Comparison of ENCODE assay signal across 9 mouse cellular contexts in genomic region chr7:6358937-6359590, GRCm38 (mm10). TPM values are rescaled to one million over a fixed set of nuclear protein-coding genes. Genes with fewer than 3 reads are reported as not detected.
DNase-seq lines count a peak whose midpoint lies in the region; ATAC-seq and TF ChIP-seq lines count a peak whose summit lies in the region.
"Had no signal": no experiment of that assay in that cellular context is flagged by ENCODE, and none has a peak within 500 bp of the region (broad histone marks: within the 10 kb centered on the region; RNA-seq: fewer than 3 reads in every experiment).

No protein-coding gene starts in this region.

- DNase-seq in heart, adult 2 months = no peak
- DNase-seq in 3T3-L1 (ENCODE audit: low read depth, low spot score) (peak; percentile 79), NIH3T3 (ENCODE audit: low read depth) (peak; percentile 89)
- peak; percentile 83 for DNase-seq in embryonic facial prominence, embryonic 11.5 days (ENCODE audit: low spot score)
- DNase-seq in mesoderm, embryonic 11.5 days (ENCODE audit: low read depth, low spot score) = peak; percentile 87
- DNase-seq in right cerebral cortex, postnatal 14 days = no peak
- DNase-seq in adrenal gland, postnatal 4 days (ENCODE audit: low spot score in 2 of 2) = no peak

- TF ChIP-seq EP300 in heart, adult 2 months (IDR thresholded peaks at IDR 0.05; ENCODE audit: insufficient read depth, low read depth, low read length) = no peak

- no peaks in the 10 kb centered on the region for H3K79me2 ChIP-seq in heart, adult 2 months (replicated peaks; ENCODE audit: control insufficient read depth, insufficient read depth, low read length)

- no peak overlapping the region for H3K9ac ChIP-seq in heart, adult 2 months (ENCODE audit: low read depth, low read length)
- H3K9ac ChIP-seq in heart, embryonic 11.5 days (ENCODE audit: low read depth, low read length) = no peak overlapping the region
- no peak overlapping the region for H3K9ac ChIP-seq in embryonic facial prominence, embryonic 11.5 days (replicated peaks; ENCODE audit: low read length)
- H3K9ac ChIP-seq: limb, embryonic 13.5 days had no signal

- intact Hi-C loops in heart, adult 2 months (cut with DNase I) = loop anchor here (1.0 kb wide), 3 partner anchors 71 to 578 kb away; no protein-coding TSS in a partner anchor

- no peak for TF ChIP-seq POLR2A in heart, adult 2 months (IDR thresholded peaks at IDR 0.05; ENCODE audit: insufficient read depth, low read depth, low read length)

- H3K4me1 ChIP-seq in heart, adult 2 months (ENCODE audit: control insufficient read depth, insufficient read depth, low read length) = peaks cover 1% of the 10 kb centered on the region; the same call in 1 of the 2 replicates
- no peaks in the 10 kb centered on the region for H3K4me1 ChIP-seq in heart, embryonic 11.5 days (ENCODE audit: control insufficient read depth, insufficient read depth, low read length)
- no peaks in the 10 kb centered on the region for H3K4me1 ChIP-seq in embryonic facial prominence, embryonic 11.5 days (ENCODE audit: control insufficient read depth, insufficient read depth, low read length)

- no peaks in the 10 kb centered on the region for H3K9me3 ChIP-seq in heart, embryonic 11.5 days (replicated peaks; ENCODE audit: control insufficient read depth, low read length)
- H3K9me3 ChIP-seq in embryonic facial prominence, embryonic 11.5 days (replicated peaks; ENCODE audit: control insufficient read depth, low read length) = no peaks in the 10 kb centered on the region
- H3K9me3 ChIP-seq: limb, embryonic 13.5 days had no signal

- H3K4me2 ChIP-seq in heart, embryonic 11.5 days = no peak overlapping the region
- no peak overlapping the region for H3K4me2 ChIP-seq in embryonic facial prominence, embryonic 11.5 days (ENCODE audit: low read depth, low read length)
- H3K4me2 ChIP-seq: limb, embryonic 13.5 days had no signal

- H3K4me3 ChIP-seq in heart, adult 2 months = no peak overlapping the region
- H3K4me3 ChIP-seq in heart, embryonic 11.5 days (ENCODE audit: low read depth, low read length) = no peak overlapping the region
- no peak overlapping the region for H3K4me3 ChIP-seq in embryonic facial prominence, embryonic 11.5 days (ENCODE audit: low read depth, low read length)
- H3K4me3 ChIP-seq: limb, embryonic 13.5 days had no signal

- 53% methylated on average over 10 of the region's 10 CpGs for WGBS in heart, adult 2 months
- WGBS in heart, embryonic 11.5 days (ENCODE audit: insufficient replicate concordance) = 48% methylated on average over 10 of the region's 10 CpGs
- 51% methylated on average over 10 of the region's 10 CpGs for WGBS in embryonic facial prominence, embryonic 11.5 days

- TF ChIP-seq CTCF in heart, adult 2 months (IDR thresholded peaks at IDR 0.05) = peak; percentile 83

- no peak overlapping the region for H3K27ac ChIP-seq in heart, adult 2 months
- H3K27ac ChIP-seq in heart, embryonic 11.5 days (ENCODE audit: low read depth, low read length) = no peak overlapping the region
- no peak overlapping the region for H3K27ac ChIP-seq in embryonic facial prominence, embryonic 11.5 days (replicated peaks; ENCODE audit: low read depth, low read length)
- H3K27ac ChIP-seq: limb, embryonic 13.5 days had no signal

- H3K36me3 ChIP-seq in heart, adult 2 months (ENCODE audit: control insufficient read depth, insufficient read depth, low read length) = no peaks in the 10 kb centered on the region
- H3K36me3 ChIP-seq in heart, embryonic 11.5 days (ENCODE audit: control insufficient read depth, insufficient read depth, low read length) = no peaks in the 10 kb centered on the region
- H3K36me3 ChIP-seq in embryonic facial prominence, embryonic 11.5 days (replicated peaks; ENCODE audit: control insufficient read depth, insufficient read depth, low read depth, low read length) = no peaks in the 10 kb centered on the region

- no peaks in the 10 kb centered on the region for H3K27me3 ChIP-seq in heart, adult 2 months (ENCODE audit: control insufficient read depth, insufficient read depth, low read length)
- H3K27me3 ChIP-seq in heart, embryonic 11.5 days (ENCODE audit: control insufficient read depth, insufficient read depth, low read length) = no peaks in the 10 kb centered on the region
- no peaks in the 10 kb centered on the region for H3K27me3 ChIP-seq in embryonic facial prominence, embryonic 11.5 days (ENCODE audit: control insufficient read depth, insufficient read depth, low read length)
- H3K27me3 ChIP-seq: limb, embryonic 13.5 days had no signal

- no peak for ATAC-seq in heart, embryonic 11.5 days (replicated peaks; ENCODE audit: insufficient number of reproducible peaks, low FRiP score, low TSS enrichment)
- no peak for ATAC-seq in embryonic facial prominence, embryonic 11.5 days (replicated peaks; ENCODE audit: insufficient number of reproducible peaks, low FRiP score, low TSS enrichment, low read depth)

RNA-seq across cellular contexts. Expression of gene Zfp78, which starts 4.0 kb away (rescaled TPM):
- total RNA-seq in heart, adult 2 months (2021) = 1 to 10 TPM; 1.6 to 3.4 TPM
- polyA plus RNA-seq in heart, adult 2 months (2012; rRNA removed) = 0.49 and 1.5 TPM in 2 replicates
- polyA plus RNA-seq in heart, embryonic 11.5 days (2014; fragmentation: Nextera tagmentation; extraction: Ambion mirVana) = 1.5 and 2.0 TPM in 2 replicates
- 1.9 and 3.0 TPM in 2 replicates for polyA plus RNA-seq in embryonic facial prominence, embryonic 11.5 days (2014; fragmentation: Nextera tagmentation; extraction: Ambion mirVana)
- total RNA-seq in adrenal gland, postnatal 4 days (2021) = 1 to 10 TPM; 3.9 to 4.0 TPM

RNA-seq across cellular contexts. Expression of gene Gm3854, which starts 15.5 kb away (rescaled TPM):
- total RNA-seq in heart, adult 2 months (2021) = under 1 TPM; 0.20 to 0.52 TPM
- 0.08 and 0.12 TPM in 2 replicates for polyA plus RNA-seq in heart, adult 2 months (2012; rRNA removed)
- polyA plus RNA-seq in heart, embryonic 11.5 days (2014; fragmentation: Nextera tagmentation; extraction: Ambion mirVana) = 1.1 and 2.4 TPM in 2 replicates
- 1.4 and 1.6 TPM in 2 replicates for polyA plus RNA-seq in embryonic facial prominence, embryonic 11.5 days (2014; fragmentation: Nextera tagmentation; extraction: Ambion mirVana)
- total RNA-seq in adrenal gland, postnatal 4 days (2021) = 1 to 10 TPM; 1.6 to 1.7 TPM

RNA-seq across cellular contexts. Expression of gene Zfp28, which starts 24.0 kb away (rescaled TPM):
- total RNA-seq in heart, adult 2 months (2021) = 1 to 10 TPM; 1.8 to 2.8 TPM
- polyA plus RNA-seq in heart, adult 2 months (2012; rRNA removed) = 2.6 and 4.1 TPM in 2 replicates
- polyA plus RNA-seq in heart, embryonic 11.5 days (2014; fragmentation: Nextera tagmentation; extraction: Ambion mirVana) = 8.0 and 8.5 TPM in 2 replicates
- 12.0 and 13.8 TPM in 2 replicates for polyA plus RNA-seq in embryonic facial prominence, embryonic 11.5 days (2014; fragmentation: Nextera tagmentation; extraction: Ambion mirVana)
- total RNA-seq in adrenal gland, postnatal 4 days (2021) = 1 to 10 TPM; 6.8 to 9.0 TPM

RNA-seq across cellular contexts. Expression of gene Zfp583, which starts 28.0 kb away (rescaled TPM):
- total RNA-seq in heart, adult 2 months (2021) = 1 to 10 TPM; 1.4 to 3.2 TPM
- 1.2 and 1.7 TPM in 2 replicates for polyA plus RNA-seq in heart, adult 2 months (2012; rRNA removed)
- polyA plus RNA-seq in heart, embryonic 11.5 days (2014; fragmentation: Nextera tagmentation; extraction: Ambion mirVana) = 4.4 and 5.1 TPM in 2 replicates
- 8.3 and 8.8 TPM in 2 replicates for polyA plus RNA-seq in embryonic facial prominence, embryonic 11.5 days (2014; fragmentation: Nextera tagmentation; extraction: Ambion mirVana)
- 1 to 10 TPM; 3.1 to 5.4 TPM for total RNA-seq in adrenal gland, postnatal 4 days (2021)

RNA-seq across cellular contexts. Expression of gene Smim17, which starts 39.5 kb away (rescaled TPM):
- total RNA-seq in heart, adult 2 months (2021) = not detected
- polyA plus RNA-seq in heart, adult 2 months (2012; rRNA removed) = not detected in 2 replicates
- polyA plus RNA-seq in heart, embryonic 11.5 days (2014; fragmentation: Nextera tagmentation; extraction: Ambion mirVana) = not detected in 2 replicates
- polyA plus RNA-seq in embryonic facial prominence, embryonic 11.5 days (2014; fragmentation: Nextera tagmentation; extraction: Ambion mirVana) = 0.28 TPM in 1 of 2 replicates, not detected in the other
- total RNA-seq in adrenal gland, postnatal 4 days (2021) = under 1 TPM; 0.17 to 0.40 TPM

Comparison
In these comparisons a context has a peak if more than half of its experiments do, and no peak if none do; other contexts are left out.
1. DNase-seq: peak in 3T3-L1 (single experiment), NIH3T3 (single experiment), embryonic facial prominence, embryonic 11.5 days (single experiment) and mesoderm, embryonic 11.5 days (single experiment); none in heart, adult 2 months (0 of 2), right cerebral cortex, postnatal 14 days (single experiment) and adrenal gland, postnatal 4 days (0 of 2).